Mouse (Mus musculus): ENCODE results near the gene Tal1. TPM values are rescaled to one million over a fixed set of nuclear protein-coding genes. Genes with fewer than 3 reads are reported as not detected.

The Tal1 gene
- polyA plus RNA-seq, 1 experiment from 2014 or later = 1.0 TPM

DNA sequence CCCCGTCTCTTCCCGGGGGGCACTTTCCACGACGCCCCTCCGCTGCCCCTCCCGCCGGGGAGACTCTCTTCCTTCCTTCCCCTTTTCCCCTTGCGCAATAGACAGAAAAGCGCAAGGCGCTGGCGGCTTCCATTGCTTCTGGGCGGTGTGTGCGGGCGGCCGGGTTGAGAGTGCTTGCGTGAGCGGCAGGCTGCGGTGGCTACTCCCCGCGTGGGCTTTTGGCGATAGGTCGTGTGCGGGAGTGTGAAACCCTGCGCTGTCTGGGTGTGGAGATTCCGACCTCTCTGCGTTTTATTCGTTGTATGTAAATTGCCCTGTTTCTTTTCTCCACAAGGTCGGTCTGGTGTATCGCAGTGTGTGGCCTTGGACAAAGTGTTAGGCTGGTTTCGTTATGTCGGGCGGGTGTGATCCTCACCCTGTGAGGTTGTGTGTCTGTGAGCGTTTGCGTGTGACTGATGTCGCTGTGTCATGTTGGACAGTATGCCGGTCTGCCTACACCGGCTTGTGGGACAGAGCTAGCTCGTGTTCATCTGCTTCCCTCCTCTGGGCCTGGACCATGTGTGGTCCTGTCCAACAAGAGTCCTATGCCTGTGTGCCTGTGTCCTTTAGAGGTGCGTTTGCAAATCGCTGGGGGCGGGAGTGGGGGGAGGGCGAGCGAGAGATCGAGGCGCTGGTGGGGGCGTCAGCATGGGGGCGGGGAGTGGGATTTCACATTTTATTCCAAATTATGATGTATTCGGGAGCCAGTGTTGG, 871 bp downstream of the Tal1 start:
- Histone ChIP-seq H3K4me2 (peak overlapping the region; percentile 76), H3K27me3 (peaks cover 98% of the 10 kb centered on the region), H3K36me3 (no peaks in the 10 kb centered on the region), H3K27ac (peak overlapping the region; percentile 57; the same call in 1 of the 2 replicates), H3K4me1 (peaks cover 29% of the 10 kb centered on the region), H3K4me3 (peak overlapping the region; percentile 43), H3K9me3 (no peaks in the 10 kb centered on the region), H3K9ac (no peak overlapping the region)
- ATAC-seq (ENCODE audit: insufficient number of reproducible peaks, low FRiP score, low TSS enrichment, low read depth) = 0 out of 2 replicates have a peak, but pooled peaks have one; percentile 32
- WGBS = under 1% methylated on average over 47 of the region's 48 CpGs

GRCm38 (mm10) chr4:115057674-115058316, 1.6 kb downstream of the Tal1 start:
- H3K27ac ChIP-seq = peak overlapping the region; percentile 57; the same call in 1 of the 2 replicates

GRCm38 (mm10) chr4:115058317-115058761, 2.1 kb downstream of the Tal1 start:
- no peak overlapping the region for H3K4me2 ChIP-seq

More at GRCm38 (mm10) chr4:115057674-115058316, 1.6 kb downstream of the Tal1 start:
- peaks cover 98% of the 10 kb centered on the region for H3K27me3 ChIP-seq
- H3K9ac ChIP-seq = no peak overlapping the region
- H3K4me2 ChIP-seq = 0 out of 2 replicates have a peak overlapping the region, but pooled peaks have one; percentile 76
- peak overlapping the region; percentile 43 for H3K4me3 ChIP-seq
- peaks cover 27% of the 10 kb centered on the region for H3K4me1 ChIP-seq
- H3K36me3 ChIP-seq = no peaks in the 10 kb centered on the region
- WGBS = 1% methylated on average over 33 of the region's 33 CpGs
- H3K9me3 ChIP-seq = no peaks in the 10 kb centered on the region
- no peak for ATAC-seq (ENCODE audit: insufficient number of reproducible peaks, low FRiP score, low TSS enrichment, low read depth)

DNA sequence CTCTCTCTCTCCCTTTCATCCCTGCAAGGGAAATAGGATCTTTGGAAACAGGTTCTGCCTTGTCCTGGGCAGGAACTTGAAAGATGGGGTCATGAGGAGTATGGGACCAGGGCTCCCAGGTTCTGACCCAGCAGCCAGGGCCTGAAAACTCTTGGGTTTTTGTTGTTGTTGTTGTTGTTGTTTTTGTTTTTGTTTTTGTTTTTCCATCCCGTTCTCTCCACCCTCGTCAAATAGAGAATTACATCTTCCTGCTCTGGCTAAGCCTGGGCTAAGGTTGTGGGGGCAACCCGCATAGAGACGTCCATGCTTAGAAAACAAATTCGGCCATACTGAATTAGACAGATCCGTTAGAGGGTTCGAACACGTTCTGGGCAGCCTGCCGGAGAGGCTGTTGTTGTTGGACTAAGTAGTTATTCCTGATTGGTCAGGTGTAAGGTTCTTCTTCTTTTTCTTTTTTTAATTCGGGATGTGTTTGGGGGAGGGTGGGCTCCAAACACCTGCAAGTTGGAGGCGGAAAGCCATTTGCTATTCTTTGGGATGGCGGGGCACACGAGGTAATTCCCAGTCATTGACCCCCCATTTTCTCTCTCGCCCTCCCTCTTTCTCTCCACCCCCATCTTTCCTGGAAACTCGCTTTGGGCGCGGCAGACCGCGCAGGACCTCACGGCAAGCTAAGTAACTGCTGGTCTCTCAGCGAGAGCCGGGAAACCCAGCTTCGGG, 2.8 kb downstream of the Tal1 start:
- H3K27ac ChIP-seq = 0 out of 2 replicates have a peak overlapping the region, but pooled peaks have one; percentile 17
- H3K4me3 ChIP-seq = 0 out of 2 replicates have a peak overlapping the region, but pooled peaks have one; percentile 43

More at GRCm38 (mm10) chr4:115058317-115058761, 2.1 kb downstream of the Tal1 start:
- Histone ChIP-seq H3K27me3 (peaks cover 99% of the 10 kb centered on the region), H3K4me3 (peak overlapping the region; percentile 43), H3K27ac (no peak overlapping the region), H3K4me1 (peaks cover 31% of the 10 kb centered on the region), H3K9ac (no peak overlapping the region), H3K36me3 (no peaks in the 10 kb centered on the region), H3K9me3 (no peaks in the 10 kb centered on the region)
- WGBS = 2% methylated on average over 20 of the region's 20 CpGs
- no peak for ATAC-seq (ENCODE audit: insufficient number of reproducible peaks, low FRiP score, low TSS enrichment, low read depth)

GRCm38 (mm10) chr4:115059871-115060270, 3.6 kb downstream of the Tal1 start:
- Histone ChIP-seq H3K27ac (no peak overlapping the region), H3K4me3 (no peak overlapping the region), H3K9ac (no peak overlapping the region), H3K4me2 (no peak overlapping the region), H3K27me3 (peaks cover 99% of the 10 kb centered on the region), H3K9me3 (no peaks in the 10 kb centered on the region), H3K36me3 (no peaks in the 10 kb centered on the region), H3K4me1 (peaks cover 36% of the 10 kb centered on the region)
- ATAC-seq (ENCODE audit: insufficient number of reproducible peaks, low FRiP score, low TSS enrichment, low read depth) = no peak
- WGBS = 12% methylated on average over 12 of the region's 12 CpGs

More for the DNA sequence above, 2.8 kb downstream of the Tal1 start:
- Histone ChIP-seq H3K9ac (no peak overlapping the region), H3K4me2 (no peak overlapping the region), H3K27me3 (peaks cover 99% of the 10 kb centered on the region), H3K9me3 (no peaks in the 10 kb centered on the region), H3K4me1 (peaks cover 36% of the 10 kb centered on the region), H3K36me3 (no peaks in the 10 kb centered on the region)
- WGBS = 3% methylated on average over 23 of the region's 23 CpGs
- ATAC-seq (ENCODE audit: insufficient number of reproducible peaks, low FRiP score, low TSS enrichment, low read depth) = no peak

GRCm38 (mm10) chr4:115060753-115061152, 4.5 kb downstream of the Tal1 start:
- Histone ChIP-seq H3K4me3 (no peak overlapping the region), H3K4me1 (peaks cover 36% of the 10 kb centered on the region), H3K9me3 (no peaks in the 10 kb centered on the region), H3K9ac (no peak overlapping the region), H3K27ac (no peak overlapping the region), H3K4me2 (no peak overlapping the region), H3K27me3 (peaks cover 99% of the 10 kb centered on the region), H3K36me3 (no peaks in the 10 kb centered on the region)
- no peak for ATAC-seq (ENCODE audit: insufficient number of reproducible peaks, low FRiP score, low TSS enrichment, low read depth)
- WGBS = 13% methylated on average over 3 of the region's 3 CpGs

DNA sequence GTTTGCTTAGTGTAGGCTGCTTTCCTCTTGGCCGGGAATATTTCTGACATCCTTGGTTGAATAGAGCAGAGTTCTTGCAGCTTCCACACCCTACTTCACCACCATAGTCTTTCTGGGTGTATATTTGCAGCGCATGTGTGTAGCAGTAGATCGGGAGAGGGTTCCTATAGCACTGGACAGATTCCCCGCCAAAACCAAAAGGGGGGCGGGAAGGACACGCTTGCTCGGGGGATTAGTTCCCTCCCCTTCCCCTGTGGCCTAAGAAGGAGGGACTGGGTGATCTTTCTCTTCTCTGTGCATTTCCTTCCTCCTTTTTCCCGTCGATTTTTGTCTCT, 6.3 kb downstream of the Tal1 start:
- Histone ChIP-seq H3K4me1 (peaks cover 23% of the 10 kb centered on the region), H3K9me3 (no peaks in the 10 kb centered on the region), H3K4me2 (peak overlapping the region; percentile 99), H3K27ac (no peak overlapping the region), H3K36me3 (no peaks in the 10 kb centered on the region), H3K27me3 (peaks cover 97% of the 10 kb centered on the region), H3K9ac (no peak overlapping the region), H3K4me3 (peak overlapping the region; percentile 51)
- 4% methylated on average over 9 of the region's 9 CpGs for WGBS
- ATAC-seq (ENCODE audit: insufficient number of reproducible peaks, low FRiP score, low TSS enrichment, low read depth) = no peak

DNA sequence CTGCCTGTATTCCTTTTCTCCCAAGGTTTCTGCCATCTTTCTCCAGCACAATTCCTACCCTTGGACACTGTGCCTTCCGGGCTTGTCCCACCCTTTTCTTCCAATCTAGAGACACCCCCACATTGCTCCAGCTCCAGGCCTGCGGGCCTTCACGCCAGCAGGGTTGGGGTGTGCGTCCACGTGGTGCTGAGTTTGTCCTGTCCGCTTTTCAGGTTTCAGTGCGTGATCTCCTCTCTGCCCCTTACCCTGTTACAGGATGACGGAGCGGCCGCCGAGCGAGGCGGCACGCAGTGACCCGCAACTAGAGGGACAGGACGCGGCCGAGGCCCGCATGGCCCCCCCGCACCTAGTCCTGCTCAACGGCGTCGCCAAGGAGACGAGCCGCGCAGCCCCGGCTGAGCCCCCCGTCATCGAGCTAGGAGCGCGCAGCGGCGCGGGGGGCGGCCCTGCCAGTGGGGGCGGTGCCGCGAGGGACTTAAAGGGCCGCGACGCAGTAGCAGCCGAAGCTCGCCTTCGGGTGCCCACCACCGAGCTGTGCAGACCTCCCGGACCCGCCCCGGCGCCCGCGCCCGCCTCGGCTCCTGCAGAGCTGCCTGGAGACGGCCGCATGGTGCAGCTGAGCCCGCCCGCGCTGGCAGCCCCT, 6.8 kb downstream of the Tal1 start:
- peak; percentile 53; the same call in 1 of the 2 replicates for ATAC-seq (ENCODE audit: insufficient number of reproducible peaks, low FRiP score, low TSS enrichment, low read depth)
- WGBS = under 1% methylated on average over 57 of the region's 58 CpGs
- Histone ChIP-seq H3K27ac (no peak overlapping the region), H3K4me1 (peaks cover 18% of the 10 kb centered on the region), H3K9me3 (no peaks in the 10 kb centered on the region), H3K9ac (0 out of 2 replicates have a peak overlapping the region, but pooled peaks have one; percentile 33), H3K36me3 (no peaks in the 10 kb centered on the region), H3K4me3 (peak overlapping the region; percentile 51), H3K4me2 (peak overlapping the region; percentile 99), H3K27me3 (peaks cover 97% of the 10 kb centered on the region)

- WGBS = 2% methylated on average over 31 of the region's 31 CpGs
- Histone ChIP-seq H3K4me3 (peak overlapping the region; percentile 51), H3K4me2 (peak overlapping the region; percentile 99), H3K9ac (0 out of 2 replicates have a peak overlapping the region, but pooled peaks have one; percentile 33), H3K9me3 (no peaks in the 10 kb centered on the region), H3K4me1 (peaks cover 13% of the 10 kb centered on the region), H3K27me3 (peaks cover 98% of the 10 kb centered on the region), H3K27ac (no peak overlapping the region), H3K36me3 (no peaks in the 10 kb centered on the region)
- no peak for ATAC-seq (ENCODE audit: insufficient number of reproducible peaks, low FRiP score, low TSS enrichment, low read depth)
Observed at GRCm38 (mm10) chr4:115063518-115064239, 7.5 kb downstream of the Tal1 start.

GRCm38 (mm10) chr4:115071668-115072067, 15.4 kb downstream of the Tal1 start:
- WGBS = 35% methylated on average over 1 of the region's 1 CpGs
- ATAC-seq (ENCODE audit: insufficient number of reproducible peaks, low FRiP score, low TSS enrichment, low read depth) = no peak
- Histone ChIP-seq H3K4me2 (no peak overlapping the region), H3K4me1 (no peaks in the 10 kb centered on the region), H3K9me3 (no peaks in the 10 kb centered on the region), H3K9ac (no peak overlapping the region), H3K27me3 (peaks cover 25% of the 10 kb centered on the region), H3K36me3 (no peaks in the 10 kb centered on the region), H3K4me3 (no peak overlapping the region), H3K27ac (no peak overlapping the region)

All from limb, embryonic 15.5 days (tissue).